Mouse (Mus musculus) cerebellum, postnatal 36 days (tissue): ENCODE data around the gene Rab29.
"Not testable (repeated sequence)": the region's sequence is repeated elsewhere in the genome, so short reads cannot be mapped to it uniquely, and the experiment has no call there.

Experiments used
- DNase-seq, 2 experiments: peaks; one replicate each; pipeline ENCODE4 v3.0.0; 2021 to 2022; ENCODE audit warnings: mixed read lengths in 2 of 2

Gene Rab29

DNA sequence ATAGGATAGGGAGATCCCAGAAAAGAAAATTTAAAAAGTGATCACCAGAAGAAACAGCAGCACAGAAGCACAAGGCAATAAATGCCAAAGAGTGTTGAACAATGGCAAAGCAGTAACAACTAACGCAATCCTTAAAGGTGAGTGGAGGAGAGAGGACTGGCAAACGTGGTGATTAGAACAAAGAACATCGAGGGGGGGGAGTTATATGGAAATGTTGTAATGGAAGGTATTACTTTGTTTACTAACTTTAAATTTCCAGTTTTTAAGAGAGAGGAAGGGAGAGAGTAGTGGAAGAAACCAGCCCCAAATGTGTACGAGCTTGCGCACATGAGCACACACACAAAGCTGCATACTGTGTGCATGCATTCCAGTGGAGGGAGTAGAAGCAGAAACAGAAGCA is 1.4 kb upstream of the Rab29 start:
- DNase-seq = no peak

DNA sequence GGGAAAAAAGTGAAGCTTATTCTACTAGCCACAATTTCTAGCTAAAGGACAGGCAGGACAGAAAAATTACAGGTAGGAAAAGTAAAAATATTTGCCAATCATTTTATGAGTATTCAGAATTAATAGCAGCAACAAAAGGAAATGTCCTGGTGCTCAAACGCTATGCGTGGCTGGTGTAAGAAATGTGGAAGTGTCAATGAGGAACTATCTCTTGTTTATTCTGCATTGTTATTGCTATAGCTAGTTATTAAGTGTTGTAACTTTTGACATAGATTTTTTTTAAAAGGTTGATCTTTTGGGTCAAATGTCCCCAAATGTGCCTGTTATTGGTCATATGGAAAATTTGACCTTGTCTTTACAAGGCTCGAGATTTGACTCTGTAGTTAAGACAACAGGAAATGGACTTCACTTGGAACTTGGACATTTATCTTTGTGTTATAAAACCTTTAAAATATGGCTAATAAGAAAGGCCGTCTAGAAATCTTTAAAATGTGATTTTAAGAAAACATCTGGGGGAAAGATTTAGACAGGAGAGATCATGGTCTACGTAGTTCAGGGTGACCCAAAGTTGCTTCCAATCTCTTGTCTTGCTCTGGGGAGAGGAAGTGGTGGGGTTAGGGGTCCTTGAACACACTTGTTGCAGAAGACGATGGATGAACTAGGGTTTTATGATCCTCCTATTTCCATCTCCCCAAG is 572 bp upstream of the Rab29 start:
- DNase-seq = no peak

DNA sequence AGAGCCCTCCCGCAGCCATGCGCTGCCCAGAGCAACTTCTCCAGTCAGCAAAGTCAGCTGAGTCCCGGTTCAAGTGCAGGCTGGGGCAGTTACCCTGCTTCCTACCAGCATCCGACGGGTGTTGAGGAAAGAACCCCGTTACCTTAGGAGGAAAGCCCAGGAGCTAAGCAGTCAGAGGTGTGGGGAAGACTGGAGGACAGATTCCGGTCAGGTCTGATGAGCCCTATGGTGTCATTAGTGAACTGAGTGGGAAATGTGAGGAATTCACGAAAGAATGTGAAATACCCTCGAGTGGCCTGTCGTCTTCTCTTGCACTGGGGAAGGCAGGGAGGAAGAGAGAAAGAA is 894 bp downstream of the Rab29 start:
- DNase-seq = no peak

DNA sequence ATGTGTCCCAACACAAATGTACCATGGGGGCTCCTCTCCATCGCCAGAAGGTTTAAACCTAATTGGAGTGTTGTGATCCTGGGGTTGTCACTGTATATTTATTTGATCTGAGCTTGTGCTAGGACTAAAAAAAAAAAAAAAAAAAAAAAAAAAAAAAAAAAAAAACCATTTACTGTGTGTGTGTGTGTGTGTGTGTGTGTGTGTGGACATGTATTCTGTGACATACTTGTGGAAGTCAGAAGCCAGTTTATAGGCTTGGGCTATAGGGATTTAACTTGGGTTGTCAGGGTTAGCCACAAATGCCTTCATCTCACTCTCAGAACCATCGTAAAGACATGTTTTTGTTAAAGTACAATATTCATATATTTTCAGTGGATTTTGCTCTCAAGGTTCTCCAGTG is 2.5 kb downstream of the Rab29 start:
- DNase-seq = no peak

DNA sequence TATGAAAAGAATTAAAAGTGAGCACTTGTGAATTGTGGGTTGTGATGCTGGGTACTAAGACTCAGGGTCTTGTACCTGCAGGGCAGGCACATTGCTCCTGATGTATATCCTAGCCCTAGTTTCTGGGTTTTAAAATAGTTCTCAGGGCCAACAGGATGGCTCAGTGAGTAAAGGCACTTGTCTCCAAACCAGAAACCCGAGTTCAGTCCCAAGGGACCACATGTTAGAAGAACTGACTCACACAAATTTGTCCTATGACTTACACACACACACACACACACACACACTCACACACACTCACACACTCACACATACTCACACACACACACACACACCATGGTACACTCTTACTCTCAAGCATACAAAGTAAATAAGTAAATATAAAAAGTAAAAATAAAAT is 5.8 kb downstream of the Rab29 start:
- DNase-seq = no peak

DNA sequence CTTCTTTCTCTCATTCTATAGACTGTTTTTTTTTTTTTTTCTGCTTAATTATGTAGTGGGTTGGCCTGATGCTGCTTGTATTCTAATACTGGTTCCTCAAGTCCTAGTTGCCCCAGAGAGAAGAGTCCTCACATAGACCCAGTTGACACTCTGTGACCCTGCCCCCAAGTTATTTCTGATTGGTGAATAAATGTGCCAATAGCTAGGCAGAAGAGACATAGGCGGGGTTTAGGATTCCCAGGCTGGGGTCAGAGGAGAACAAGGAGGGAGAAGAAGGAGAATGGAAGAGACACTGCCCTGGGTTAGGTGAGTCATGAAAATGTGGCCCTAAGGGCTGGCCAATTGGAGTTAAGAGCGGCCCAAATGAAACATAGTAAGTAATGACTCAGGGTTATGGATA is 12.8 kb downstream of the Rab29 start:
- no peak for DNase-seq

DNA sequence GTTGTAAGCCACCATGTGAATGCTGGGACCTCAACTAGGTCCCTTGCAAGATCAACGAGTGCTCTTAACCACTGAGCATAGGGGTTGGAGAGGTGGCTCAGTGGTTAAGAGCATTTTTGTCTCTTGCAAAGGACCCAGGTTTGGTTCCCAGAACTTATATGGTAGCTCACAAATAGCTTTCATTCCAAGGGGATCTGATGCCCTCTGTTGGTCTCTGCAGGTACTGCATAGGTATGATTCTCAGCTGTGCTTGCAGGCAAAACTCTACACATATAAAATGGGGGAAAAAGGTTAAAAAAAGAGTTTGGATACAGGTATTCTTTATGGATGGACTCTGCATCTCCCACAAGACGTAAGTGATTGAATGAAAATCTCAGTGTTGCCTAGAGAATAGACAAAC is 15.8 kb downstream of the Rab29 start:
- DNase-seq = no peak

DNA sequence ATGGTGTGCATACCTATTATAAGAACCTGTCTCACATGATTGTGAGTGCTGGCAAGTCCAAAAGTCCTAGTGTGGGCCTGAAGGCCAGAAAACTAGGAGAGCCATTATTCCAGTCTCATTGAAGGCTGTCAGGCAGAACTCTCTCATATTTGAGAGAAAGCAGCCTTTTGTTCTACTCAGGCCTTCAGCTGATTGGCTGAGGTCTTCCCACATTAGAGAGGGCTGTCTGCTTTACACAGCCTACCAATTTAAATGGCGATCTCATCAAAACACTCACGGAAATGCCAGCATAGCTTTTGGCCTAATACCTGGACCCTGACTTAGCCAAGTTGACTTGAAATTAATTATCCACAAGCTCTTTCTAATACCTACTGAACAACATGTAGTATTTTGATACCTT is 19.1 kb downstream of the Rab29 start:
- DNase-seq = no peak

DNA sequence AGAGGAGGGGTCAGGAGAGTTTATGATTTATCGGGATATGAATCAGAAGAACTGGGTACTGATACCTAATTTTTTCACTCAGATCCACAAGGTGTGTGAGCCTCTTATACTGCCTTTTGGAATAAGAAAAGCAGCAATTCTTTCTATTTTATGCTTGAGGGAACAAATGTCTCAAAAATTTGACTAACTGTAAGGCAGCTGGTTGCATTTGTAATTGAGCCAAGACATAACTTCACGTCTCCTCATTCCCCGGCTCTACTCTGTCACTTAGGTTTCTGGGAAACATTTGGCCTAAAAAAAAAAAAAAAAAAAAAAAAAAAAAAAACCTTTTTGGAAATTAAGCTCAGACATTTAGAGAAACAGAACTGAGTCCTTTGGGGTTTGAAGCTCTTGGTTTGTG is 19.6 kb downstream of the Rab29 start:
- DNase-seq = no peak

DNA sequence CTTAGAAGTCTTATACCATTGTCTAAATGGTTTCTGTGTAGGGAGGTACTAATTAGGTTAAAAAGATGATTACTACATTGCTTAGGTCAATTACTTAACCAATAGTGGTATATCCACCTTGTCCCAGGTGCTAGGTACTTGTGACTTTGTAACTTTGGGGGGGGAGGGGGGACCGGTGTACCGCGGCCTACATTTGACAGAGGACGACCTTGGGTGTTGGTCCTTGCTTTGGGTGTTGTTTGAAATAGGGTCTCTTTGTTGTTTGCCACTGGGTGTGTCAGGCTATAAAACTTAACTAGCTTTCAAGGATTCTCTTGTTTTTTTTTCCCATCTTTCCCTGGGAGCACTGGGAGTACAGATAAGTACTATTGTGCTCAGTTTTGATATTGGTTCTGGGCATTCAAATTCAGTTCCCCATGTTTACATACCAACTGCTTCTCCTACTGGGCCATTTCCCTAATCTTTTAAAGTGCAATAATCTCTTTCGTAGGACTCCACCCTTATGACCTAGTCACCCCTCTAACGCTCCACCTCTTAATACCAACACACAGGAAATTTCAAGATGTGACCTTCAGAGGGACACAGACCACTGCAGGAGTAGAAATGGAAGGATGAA is 23.1 kb downstream of the Rab29 start:
- no peak for DNase-seq

DNA sequence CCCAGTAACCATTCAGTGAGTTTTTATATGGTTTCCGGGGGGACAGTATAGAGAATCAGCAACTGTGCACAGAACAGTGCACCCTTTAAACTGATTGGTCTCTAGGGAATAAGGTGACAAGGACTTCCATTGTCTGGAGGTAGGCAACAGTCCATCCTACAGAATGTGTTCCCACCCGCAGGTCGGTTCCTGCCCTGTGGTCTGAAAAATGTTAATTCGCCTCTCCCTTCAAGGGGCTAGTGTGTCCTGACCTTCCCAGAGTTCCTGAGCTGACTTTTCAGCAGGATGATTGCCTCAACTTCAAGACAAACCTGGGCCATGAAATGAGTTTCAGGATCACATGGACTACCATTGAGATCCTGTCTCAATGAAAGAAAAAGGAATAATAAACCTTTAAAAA is 24.4 kb downstream of the Rab29 start:
- no peak for DNase-seq

DNA sequence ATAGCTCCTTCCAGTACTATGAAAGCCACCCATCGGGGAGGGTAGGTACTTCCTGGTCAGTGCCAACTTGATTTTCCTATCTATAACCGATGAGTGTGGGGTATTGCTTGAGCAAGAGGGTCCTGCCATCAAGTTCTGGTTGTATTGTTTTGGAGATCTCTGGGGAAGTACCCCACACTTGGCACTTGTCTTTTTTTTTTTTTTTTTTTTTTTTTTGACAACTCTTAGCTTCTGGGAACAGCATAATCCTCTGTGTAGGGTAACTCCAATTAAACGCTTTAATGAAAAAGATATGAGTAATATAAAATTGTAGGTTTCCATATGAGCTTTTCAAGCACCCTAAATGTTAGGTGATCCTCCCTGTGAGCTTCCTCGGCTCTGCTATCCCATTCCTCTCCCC is 35.7 kb downstream of the Rab29 start:
- no peak for DNase-seq

DNA sequence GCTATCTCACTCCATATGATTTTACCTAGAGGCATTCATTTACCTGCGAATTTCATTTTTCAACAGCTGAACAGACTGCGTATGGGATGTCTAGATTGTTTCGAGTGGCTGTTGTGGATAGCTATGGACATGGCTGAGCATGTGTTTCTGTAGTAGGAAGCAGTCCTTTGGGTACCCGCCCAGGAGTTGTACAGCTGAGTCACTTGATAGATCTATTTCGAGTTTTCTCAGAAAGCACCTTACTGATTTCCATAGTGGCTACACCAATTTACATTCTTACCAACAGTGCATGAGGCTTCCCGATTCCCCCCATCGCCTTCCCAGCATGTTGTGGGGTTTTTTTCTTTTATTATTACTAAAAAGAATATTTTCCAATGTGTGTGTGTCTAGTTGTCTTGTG is 36.2 kb downstream of the Rab29 start:
- no peak for DNase-seq

DNA sequence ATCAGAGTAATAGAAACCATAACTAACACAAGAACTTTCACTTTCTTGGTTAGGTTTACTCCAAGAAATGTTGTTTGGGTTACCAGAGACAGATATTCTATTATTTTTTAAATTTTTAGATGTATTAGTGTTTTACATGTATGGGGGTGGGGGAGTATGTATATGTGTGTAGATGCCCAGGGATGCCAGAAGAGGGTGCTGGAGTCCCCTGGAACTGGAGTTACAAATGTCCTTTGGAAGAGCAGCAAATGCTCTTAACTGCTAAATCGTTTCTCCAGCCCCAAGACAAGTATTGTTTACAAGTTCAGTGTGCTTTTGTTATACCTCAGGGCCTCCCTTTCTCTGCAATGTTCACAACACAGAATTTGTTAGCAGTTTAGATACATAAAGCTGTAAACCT is 38.5 kb downstream of the Rab29 start:
- no peak for DNase-seq

DNA sequence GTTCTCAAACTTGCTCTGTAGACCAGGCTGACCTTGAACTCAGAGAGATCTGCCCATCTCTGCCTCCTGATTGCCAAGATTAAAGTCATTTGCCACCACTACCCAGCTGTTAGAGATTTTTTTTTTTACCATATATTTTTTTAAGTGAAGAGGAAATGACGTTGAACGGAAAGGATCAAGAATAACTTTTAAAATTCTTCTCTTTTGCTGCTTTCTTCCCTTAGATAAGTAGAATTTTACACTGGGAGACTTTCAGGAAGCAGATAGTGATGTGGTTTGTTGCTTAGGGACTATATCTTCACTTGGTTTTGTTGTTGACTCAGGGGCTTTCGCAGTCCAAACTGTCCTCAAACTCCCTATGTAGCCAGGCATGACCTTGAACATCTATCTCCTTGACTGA is 41.4 kb downstream of the Rab29 start:
- no peak for DNase-seq

DNA sequence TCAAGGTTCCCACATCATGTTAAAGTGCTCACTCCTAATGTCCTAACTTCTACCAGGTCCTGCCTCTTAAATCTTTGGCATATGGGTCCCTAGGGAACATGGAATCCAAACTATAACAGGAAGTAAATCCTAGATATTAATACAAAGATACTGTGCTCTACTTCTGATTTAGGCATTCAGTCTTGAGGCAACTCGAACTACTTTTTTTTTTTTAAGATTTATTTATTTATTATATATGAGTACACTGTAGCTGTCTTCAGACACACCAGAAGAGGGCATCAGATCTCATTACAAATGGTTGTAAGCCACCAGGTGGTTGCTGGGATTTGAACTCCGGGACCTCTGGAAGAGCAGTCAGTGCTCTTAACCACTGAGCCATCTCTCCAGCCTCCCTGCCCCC is 42.2 kb downstream of the Rab29 start:
- not testable (repeated sequence) for DNase-seq

DNA sequence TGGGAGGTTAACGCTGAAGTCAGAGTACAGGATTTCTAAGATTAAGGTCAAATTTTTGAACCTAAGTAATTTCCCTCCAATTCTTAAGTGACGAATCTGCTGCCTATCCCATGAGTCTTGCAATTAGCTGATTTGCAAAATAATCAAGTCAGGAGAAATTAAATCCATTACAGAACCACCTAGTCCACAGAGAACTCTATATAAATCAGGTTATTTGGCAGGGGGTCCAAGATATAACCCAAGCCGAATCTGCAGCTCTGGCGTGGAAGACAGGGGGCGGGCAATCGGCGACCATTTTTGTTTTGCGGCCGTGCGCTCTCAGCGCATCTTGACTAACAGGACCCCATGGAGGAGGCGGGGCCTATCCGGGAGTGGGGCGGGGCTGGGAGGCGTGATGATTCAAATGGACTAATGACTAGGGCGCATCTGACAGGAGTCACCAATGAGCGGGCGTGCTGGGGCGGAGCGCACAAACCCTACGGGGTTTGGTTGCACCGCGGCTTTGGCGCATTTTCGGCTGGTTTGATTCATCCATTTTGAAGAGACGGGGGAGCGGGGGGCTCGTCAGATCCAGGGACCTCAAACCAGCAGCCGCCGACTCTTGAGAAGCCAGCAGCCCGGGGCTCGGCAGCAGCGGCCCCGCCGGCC is 43.1 kb downstream of the Rab29 start, which contains the start of gene Nucks1:
TSS of gene Nucks1 (plus strand) at position 534 of the 648 bp plus-strand sequence.
- peak; percentile 99 to 100 for DNase-seq

DNA sequence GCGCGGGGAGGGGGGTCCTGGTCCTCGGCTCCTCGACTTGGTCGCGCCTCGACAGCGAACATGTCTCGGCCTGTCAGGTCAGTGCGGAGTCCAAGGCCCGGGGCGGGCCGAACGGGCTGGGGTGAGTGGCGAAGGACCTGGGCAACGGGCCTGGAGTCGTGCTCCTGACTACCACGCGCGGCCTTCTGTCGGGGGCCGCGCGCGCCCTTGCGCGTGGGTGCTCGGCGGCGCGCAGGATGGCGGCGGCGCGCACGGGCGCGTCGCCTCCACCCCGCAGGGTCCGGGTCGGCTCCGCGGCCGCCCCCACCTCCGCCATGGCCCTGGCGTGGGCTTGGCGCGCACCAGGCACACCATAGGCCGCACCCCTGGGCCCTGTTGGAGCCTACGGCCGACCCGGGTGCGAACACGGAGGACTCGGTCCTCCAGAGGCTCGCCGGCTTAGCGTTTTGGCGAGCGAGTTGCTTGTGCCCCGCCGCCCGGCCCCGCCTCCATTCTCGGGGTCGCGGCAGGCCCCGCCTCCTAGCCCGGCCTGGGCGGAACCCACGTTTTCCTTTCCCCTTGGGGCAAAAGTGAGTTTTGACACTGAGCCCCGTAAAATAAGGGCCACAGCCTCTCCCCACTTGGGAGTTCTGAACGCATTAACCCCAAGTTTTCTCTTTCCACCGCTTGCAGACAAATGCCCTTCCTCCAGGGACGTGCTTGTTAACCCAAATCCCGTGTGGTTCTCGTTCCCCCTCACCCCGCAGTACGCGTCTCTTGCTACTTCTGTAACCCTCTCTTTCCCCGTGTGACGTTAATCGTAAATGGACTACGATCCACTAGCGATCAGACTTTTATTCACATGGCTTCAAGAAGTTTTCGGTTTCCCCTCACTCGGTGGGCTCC is 43.9 kb downstream of the Rab29 start:
- peak; percentile 63 to 66 for DNase-seq

DNA sequence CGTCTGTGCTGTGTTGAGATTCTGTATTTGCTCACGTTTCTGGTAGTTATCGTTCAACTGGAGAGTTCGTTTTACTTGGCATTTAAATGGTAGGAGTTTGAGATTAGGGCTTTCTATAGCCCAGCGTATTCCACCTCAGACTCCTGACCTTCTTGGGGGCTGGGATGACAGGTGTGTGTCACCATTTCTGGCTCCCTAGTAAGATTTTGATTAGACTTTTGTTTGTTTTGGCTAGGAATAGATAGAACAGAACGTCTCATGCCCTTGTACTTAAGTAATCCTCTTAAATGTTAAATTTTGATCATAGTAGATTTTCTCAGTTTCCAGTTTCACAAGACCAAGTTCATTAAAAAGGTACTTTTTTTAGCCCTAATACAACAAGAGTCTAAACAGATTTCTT is 50.6 kb downstream of the Rab29 start:
- DNase-seq = no peak

DNA sequence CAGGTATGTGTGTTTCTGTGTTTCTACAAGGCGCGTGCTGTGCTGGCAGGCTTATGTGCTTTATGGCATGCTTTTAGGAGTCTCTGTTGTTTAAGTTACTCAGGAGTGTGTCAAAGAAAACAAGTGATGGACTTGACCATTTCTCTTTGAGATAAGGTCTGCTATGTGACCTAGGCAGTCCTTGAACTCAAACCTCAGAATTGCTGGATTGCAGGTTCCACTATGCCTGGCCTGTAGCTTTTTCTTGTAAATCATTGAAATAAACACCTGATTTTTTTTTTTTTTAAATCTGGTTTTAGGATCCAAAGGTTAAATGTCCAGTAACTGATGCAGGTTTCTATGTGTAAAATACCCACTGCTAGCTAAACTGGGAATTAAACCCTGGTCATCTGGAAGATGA is 52.0 kb downstream of the Rab29 start:
- no peak for DNase-seq

DNA sequence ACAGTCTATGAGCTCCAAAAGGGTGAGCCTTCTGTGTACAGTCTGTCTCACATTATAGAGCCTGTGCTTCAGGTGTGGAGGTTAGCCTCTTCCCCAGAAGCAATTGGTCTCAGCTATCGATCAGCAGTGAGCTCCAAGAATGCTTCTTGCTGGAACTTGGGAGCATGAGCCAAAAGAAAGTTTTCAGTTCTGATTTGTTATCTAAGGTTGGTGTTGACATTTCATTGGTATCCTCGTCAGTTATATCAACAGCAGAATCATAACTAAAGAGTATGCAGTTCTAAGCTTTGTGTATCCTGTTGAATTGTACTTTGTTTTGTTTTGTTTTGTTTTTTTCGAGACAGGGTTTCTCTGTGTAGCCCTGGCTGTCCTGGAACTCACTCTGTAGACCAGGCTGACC is 55.1 kb downstream of the Rab29 start:
- DNase-seq = no peak
